Mouse (Mus musculus) yolk sac, embryonic 10.5 days (tissue): ENCODE results near the gene Abhd2.
"Not testable (repeated sequence)": the region's sequence is repeated elsewhere in the genome, so short reads cannot be mapped to it uniquely, and the experiment has no call there.

ENCODE experiments used
- DNase-seq: peaks from one replicate; pipeline ENCODE4 v3.0.0-alpha.2; 2017; ENCODE audit warnings: low spot score

Gene Abhd2

GRCm38 (mm10) chr7:79266228-79266627 is 6.8 kb upstream of the Abhd2 start:
- DNase-seq, result no peak

- DNase-seq, result no peak
These were observed 5.2 kb upstream of the Abhd2 start for GRCm38 (mm10) chr7:79267690-79268388.

GRCm38 (mm10) chr7:79268897-79269296 is 4.1 kb upstream of the Abhd2 start:
- no peak for DNase-seq

GRCm38 (mm10) chr7:79269411-79269810 is 3.6 kb upstream of the Abhd2 start:
- DNase-seq, result no peak

- no peak for DNase-seq
These were observed 3.1 kb upstream of the Abhd2 start for GRCm38 (mm10) chr7:79269866-79270265.

GRCm38 (mm10) chr7:79270961-79271387 is 2.0 kb upstream of the Abhd2 start:
- no peak for DNase-seq

GRCm38 (mm10) chr7:79271861-79272788 is 874 bp upstream of the Abhd2 start:
- DNase-seq, result peak; percentile 83

- DNase-seq, result no peak
These were observed 906 bp downstream of the Abhd2 start for GRCm38 (mm10) chr7:79273738-79274472.

GRCm38 (mm10) chr7:79274473-79275010 is 1.5 kb downstream of the Abhd2 start:
- DNase-seq, result no peak

GRCm38 (mm10) chr7:79275345-79275744 is 2.3 kb downstream of the Abhd2 start:
- DNase-seq, result no peak

- no peak for DNase-seq
These were observed 5.4 kb downstream of the Abhd2 start for GRCm38 (mm10) chr7:79278432-79278831.

GRCm38 (mm10) chr7:79279376-79280029 is 6.5 kb downstream of the Abhd2 start:
- DNase-seq, result no peak

GRCm38 (mm10) chr7:79282883-79283670 is 10.1 kb downstream of the Abhd2 start:
- no peak for DNase-seq

GRCm38 (mm10) chr7:79283671-79283941 is 10.6 kb downstream of the Abhd2 start:
- DNase-seq, result not testable (repeated sequence)

- no peak for DNase-seq
These were observed 11.3 kb downstream of the Abhd2 start for GRCm38 (mm10) chr7:79284160-79284888.

GRCm38 (mm10) chr7:79284889-79285280 is 11.9 kb downstream of the Abhd2 start:
- DNase-seq, result no peak

GRCm38 (mm10) chr7:79285408-79285807 is 12.4 kb downstream of the Abhd2 start:
- DNase-seq, result no peak

GRCm38 (mm10) chr7:79287226-79287625 is 14.2 kb downstream of the Abhd2 start:
- no peak for DNase-seq

GRCm38 (mm10) chr7:79287928-79288327 is 14.9 kb downstream of the Abhd2 start:
- DNase-seq, result no peak

- no peak for DNase-seq
These were observed 15.4 kb downstream of the Abhd2 start for GRCm38 (mm10) chr7:79288422-79288821.
